Mouse (Mus musculus): Measurements from ENCODE around the gene Chchd5. TPM values are rescaled to one million over a fixed set of nuclear protein-coding genes. Genes with fewer than 3 reads are reported as not detected.

Gene Chchd5
- polyA plus RNA-seq, 1 experiment from 2014 or later: 21.8 TPM

Other genes with a start within 250 kb of the Chchd5 start
- 8.7 and 10.5 TPM in 2 replicates for gene Zc3h8, start 185.6 kb upstream of the Chchd5 start, polyA plus RNA-seq (2016; fragmentation: Nextera tagmentation; extraction: Ambion mirVana)
- 4.0 and 4.5 TPM in 2 replicates for gene Zc3h6, start 162.3 kb upstream of the Chchd5 start, polyA plus RNA-seq (2016; fragmentation: Nextera tagmentation; extraction: Ambion mirVana)
- gene Gm10762, start 162.0 kb upstream of the Chchd5 start, polyA plus RNA-seq (2016; fragmentation: Nextera tagmentation; extraction: Ambion mirVana): 29.1 and 30.7 TPM in 2 replicates
- 0.20 and 0.21 TPM in 2 replicates for gene Vinac1, start 81.5 kb upstream of the Chchd5 start, polyA plus RNA-seq (2016; fragmentation: Nextera tagmentation; extraction: Ambion mirVana)
- gene Ttl, start 63.8 kb upstream of the Chchd5 start, polyA plus RNA-seq (2016; fragmentation: Nextera tagmentation; extraction: Ambion mirVana): 16.9 and 18.1 TPM in 2 replicates
- 27.1 and 27.9 TPM in 2 replicates for gene Polr1b, start 28.7 kb upstream of the Chchd5 start, polyA plus RNA-seq (2016; fragmentation: Nextera tagmentation; extraction: Ambion mirVana)
- gene Slc20a1, start 69.1 kb downstream of the Chchd5 start, polyA plus RNA-seq (2016; fragmentation: Nextera tagmentation; extraction: Ambion mirVana): 61.6 and 63.1 TPM in 2 replicates
- gene Ckap2l, start 167.5 kb downstream of the Chchd5 start, polyA plus RNA-seq (2016; fragmentation: Nextera tagmentation; extraction: Ambion mirVana): 60.1 and 67.2 TPM in 2 replicates
- 0.18 and 0.21 TPM in 2 replicates for gene Il1a, start 180.3 kb downstream of the Chchd5 start, polyA plus RNA-seq (2016; fragmentation: Nextera tagmentation; extraction: Ambion mirVana)
- not detected in 2 replicates for gene Il1b, start 241.4 kb downstream of the Chchd5 start, polyA plus RNA-seq (2016; fragmentation: Nextera tagmentation; extraction: Ambion mirVana)

All from forebrain, embryonic 12.5 days (tissue).